ENCODE assay signal across 22 mouse cellular contexts in the genomic region with DNA sequence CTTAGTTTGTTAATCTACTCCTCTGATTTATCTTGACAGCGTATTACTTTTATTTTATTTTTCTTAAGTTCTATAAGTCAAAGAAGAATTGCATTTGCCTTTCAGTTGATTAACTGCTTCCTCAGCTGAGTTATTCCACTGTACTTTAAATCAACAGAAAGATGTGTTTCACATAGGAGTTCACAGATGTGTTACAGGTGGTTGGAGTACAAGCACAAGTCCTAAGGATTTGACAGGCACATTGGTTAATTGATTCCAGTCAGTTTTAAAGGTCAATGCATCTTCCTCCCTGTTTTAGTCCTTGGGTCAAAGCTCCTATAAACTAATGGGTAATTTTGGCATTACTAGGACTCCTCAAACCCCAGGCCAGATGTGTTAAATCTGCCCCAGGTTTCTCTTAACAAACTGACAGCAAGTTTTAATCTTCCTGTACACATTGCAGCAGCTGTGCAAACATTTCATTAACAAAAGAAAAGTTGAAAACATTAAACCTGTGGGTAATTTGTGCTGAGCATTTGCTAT.
DNase-seq lines count a peak whose midpoint lies in the region; ATAC-seq lines count a peak whose summit lies in the region.
"Had no signal": no experiment of that assay in that cellular context is flagged by ENCODE, and none has a peak within 500 bp of the region (broad histone marks: within the 10 kb centered on the region; RNA-seq: fewer than 3 reads in every experiment).

No protein-coding gene starts in this region.

- DNase-seq in embryo, embryonic 10 days (ENCODE audit: low spot score): peak; percentile 6
- no peak for DNase-seq in embryo, embryonic 9.5 days (ENCODE audit: extremely low spot score)
- no peak for DNase-seq in kidney, postnatal 14 days
- DNase-seq in embryo, embryonic 10.5 days (ENCODE audit: low spot score): peak; percentile 45
- peak; percentile 6 for DNase-seq in hindlimb bud, embryonic 11.5 days (ENCODE audit: extremely low spot score, low read depth, low spot score)
- no peak for DNase-seq in left cerebral cortex, postnatal 4 days
- DNase-seq: adrenal gland, postnatal 10 days; B cell, adult 2 months; cerebellum, adult 11 months; cerebellum, adult 8-10 months; forebrain, postnatal 0 days; gastrocnemius, adult 2 months; gastrocnemius, postnatal 25 days; heart, postnatal 36 days had no signal

- H3K4me1 ChIP-seq in kidney, embryonic 15.5 days: no peaks in the 10 kb centered on the region
- H3K4me1 ChIP-seq: embryonic facial prominence, embryonic 13.5 days; forebrain, embryonic 13.5 days; heart, embryonic 13.5 days; hindbrain, embryonic 13.5 days had no signal

- H3K4me2 ChIP-seq in kidney, embryonic 15.5 days: no peak overlapping the region
- H3K4me2 ChIP-seq: embryonic facial prominence, embryonic 13.5 days; forebrain, embryonic 13.5 days; heart, embryonic 13.5 days; hindbrain, embryonic 13.5 days had no signal

- WGBS in kidney, embryonic 15.5 days: 66% methylated on average over 1 of the region's 1 CpGs

- no peaks in the 10 kb centered on the region for H3K36me3 ChIP-seq in kidney, embryonic 15.5 days
- H3K36me3 ChIP-seq: embryonic facial prominence, embryonic 13.5 days; G1E; heart, embryonic 13.5 days; hindbrain, embryonic 13.5 days had no signal

- peak; percentile 74; the same call in 1 of the 2 replicates for ATAC-seq in kidney, embryonic 15.5 days (replicated peaks; ENCODE audit: low FRiP score)
- ATAC-seq: CD4-positive, CD25-positive, alpha-beta regulatory T cell, adult 4 months; forebrain, embryonic 13.5 days; forebrain, postnatal 0 days; hindbrain, postnatal 0 days had no signal

- intact Hi-C loops in left cerebral cortex, postnatal 4 days (cut with DNase I): no loop called here

- no peak overlapping the region for H3K4me3 ChIP-seq in kidney, embryonic 15.5 days (replicated peaks)
- H3K4me3 ChIP-seq: embryonic facial prominence, embryonic 13.5 days; forebrain, embryonic 13.5 days; gastrocnemius, adult 2 months; heart, embryonic 13.5 days; hindbrain, embryonic 13.5 days had no signal

- H3K27me3 ChIP-seq in kidney, embryonic 15.5 days: no peaks in the 10 kb centered on the region
- H3K27me3 ChIP-seq: embryonic facial prominence, embryonic 13.5 days; forebrain, embryonic 13.5 days; heart, embryonic 13.5 days; hindbrain, embryonic 13.5 days had no signal

- H3K9me3 ChIP-seq in kidney, embryonic 15.5 days (replicated peaks): no peaks in the 10 kb centered on the region
- H3K9me3 ChIP-seq: embryonic facial prominence, embryonic 13.5 days; forebrain, embryonic 13.5 days; G1E; heart, embryonic 13.5 days; hindbrain, embryonic 13.5 days had no signal

- H3K9ac ChIP-seq in kidney, embryonic 15.5 days: no peak overlapping the region
- H3K9ac ChIP-seq: embryonic facial prominence, embryonic 13.5 days; forebrain, embryonic 13.5 days; forebrain, postnatal 0 days; heart, embryonic 13.5 days; hindbrain, embryonic 13.5 days had no signal

- H3K27ac ChIP-seq in kidney, embryonic 15.5 days: no peak overlapping the region
- H3K27ac ChIP-seq: embryonic facial prominence, embryonic 13.5 days; forebrain, embryonic 13.5 days; gastrocnemius, adult 2 months; heart, embryonic 13.5 days; hindbrain, embryonic 13.5 days; hindbrain, postnatal 0 days had no signal

Comparison
In these comparisons a context has a peak if more than half of its experiments do, and no peak if none do; other contexts are left out.
1. DNase-seq: peak in embryo, embryonic 10 days (single experiment), embryo, embryonic 10.5 days (single experiment) and hindlimb bud, embryonic 11.5 days (single experiment); none in embryo, embryonic 9.5 days (single experiment), kidney, postnatal 14 days (single experiment) and left cerebral cortex, postnatal 4 days (single experiment).